Mouse (Mus musculus) heart, adult 8-10 months (tissue): ENCODE data around the gene Gabrr3. TPM values are rescaled to one million over a fixed set of nuclear protein-coding genes. Genes with fewer than 3 reads are reported as not detected.

ENCODE experiments used
- DNase-seq: peaks from one replicate; pipeline ENCODE4 v3.0.0; 2022; ENCODE audit warnings: low spot score
- total RNA-seq, 4 experiments: library from RNA; stranded (reverse); gene quantifications; 2 replicates each; pipeline ENCODE4 v1.2.4; 2022

Gene Gabrr3
- total RNA-seq, 4 experiments from 2014 or later, result 0.12 to 0.13 TPM; not detected in 2

DNA sequence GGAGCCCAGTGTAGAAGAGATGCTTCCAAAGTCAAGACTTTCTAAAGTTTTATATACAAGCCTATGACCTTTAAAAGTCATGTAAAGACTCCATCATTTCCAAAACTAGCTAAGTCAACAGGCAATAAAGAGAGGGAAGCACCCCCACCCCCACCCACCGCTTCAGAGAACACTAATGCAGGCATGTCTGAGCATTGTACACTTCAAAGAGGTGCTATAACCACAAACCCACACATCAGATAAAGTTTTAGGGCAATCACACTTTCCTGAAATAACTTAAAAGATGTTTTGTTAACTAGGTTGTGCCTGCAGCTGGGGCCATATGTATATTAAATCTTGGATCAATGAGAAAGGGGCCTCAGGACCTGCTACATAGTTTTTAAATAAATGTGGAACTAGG is 62.7 kb downstream of the Gabrr3 start:
- no peak for DNase-seq

DNA sequence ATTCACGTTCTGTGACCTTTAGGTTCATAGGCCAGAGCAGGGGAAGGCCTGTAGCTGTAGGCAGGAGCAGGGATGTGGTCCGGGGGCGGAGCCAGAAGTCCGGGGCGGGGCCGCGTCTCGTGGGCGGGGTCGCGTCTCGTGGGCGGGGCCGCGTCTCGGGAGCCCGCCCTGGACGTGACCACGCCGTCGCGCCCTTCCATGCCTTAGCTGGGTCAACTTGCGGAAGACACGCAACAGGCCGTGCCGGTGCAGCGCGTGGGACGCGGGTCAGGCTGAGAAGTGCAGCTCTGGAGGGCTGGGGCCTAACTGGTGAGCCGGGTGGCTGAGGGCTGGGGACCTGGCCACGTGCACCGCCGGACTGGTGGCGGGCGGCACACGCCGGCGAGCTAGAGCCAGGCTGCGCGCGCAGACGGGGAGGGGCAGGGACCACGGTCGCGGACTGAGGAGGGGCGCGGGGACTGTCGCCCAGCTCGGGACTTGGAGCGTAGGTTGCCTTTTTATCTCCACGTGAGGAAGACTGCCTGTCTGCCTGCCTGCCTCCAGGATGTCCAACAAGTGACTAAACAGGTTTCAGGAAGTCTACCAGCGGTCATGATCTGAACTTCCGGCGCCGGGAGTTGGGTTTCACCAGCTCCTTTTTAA is 64.6 kb downstream of the Gabrr3 start, which contains the start of gene Riox2:
Gene Riox2 (plus strand): TSS at position 139 of the 642 bp plus-strand sequence.
- DNase-seq, result peak; percentile 76

DNA sequence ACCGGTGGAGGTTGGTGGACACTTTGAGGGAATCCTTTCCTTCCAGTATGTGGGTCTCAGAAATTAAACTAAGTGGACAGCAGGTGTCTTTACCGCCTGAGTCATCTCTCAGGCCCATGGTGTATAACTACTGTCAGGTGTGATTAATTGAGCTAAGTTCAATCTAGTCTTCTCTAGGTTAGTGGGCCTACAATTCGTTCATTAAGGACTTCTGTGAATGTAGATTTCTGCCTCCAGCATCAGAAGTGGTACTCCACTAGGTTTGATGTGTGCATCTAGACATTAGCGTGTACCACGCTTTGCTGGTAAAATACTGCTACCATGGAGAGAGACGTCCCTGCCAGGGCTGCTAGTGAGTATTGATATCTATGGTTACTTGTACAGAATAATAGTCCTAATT is 65.4 kb downstream of the Gabrr3 start:
- no peak for DNase-seq

DNA sequence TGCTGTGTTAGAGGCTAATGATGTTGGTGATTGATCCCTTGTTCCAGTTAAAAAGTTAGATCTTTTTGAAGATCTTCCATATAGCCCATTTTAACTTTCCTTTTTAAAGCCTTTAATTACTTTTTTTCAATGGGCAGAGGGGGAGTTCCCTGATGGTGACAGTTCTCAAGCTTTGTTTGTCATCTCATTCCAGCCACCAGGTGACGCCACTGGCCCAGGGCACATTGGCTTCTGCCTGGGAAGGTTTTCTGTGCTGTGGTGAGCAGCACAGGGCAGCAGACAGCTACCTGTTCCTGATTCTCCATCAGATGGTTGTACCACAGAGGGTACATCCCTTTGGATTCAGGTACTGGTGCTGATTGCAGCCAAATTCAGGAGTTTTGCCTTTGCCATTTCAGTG is 67.7 kb downstream of the Gabrr3 start:
- DNase-seq, result peak; percentile 53

DNA sequence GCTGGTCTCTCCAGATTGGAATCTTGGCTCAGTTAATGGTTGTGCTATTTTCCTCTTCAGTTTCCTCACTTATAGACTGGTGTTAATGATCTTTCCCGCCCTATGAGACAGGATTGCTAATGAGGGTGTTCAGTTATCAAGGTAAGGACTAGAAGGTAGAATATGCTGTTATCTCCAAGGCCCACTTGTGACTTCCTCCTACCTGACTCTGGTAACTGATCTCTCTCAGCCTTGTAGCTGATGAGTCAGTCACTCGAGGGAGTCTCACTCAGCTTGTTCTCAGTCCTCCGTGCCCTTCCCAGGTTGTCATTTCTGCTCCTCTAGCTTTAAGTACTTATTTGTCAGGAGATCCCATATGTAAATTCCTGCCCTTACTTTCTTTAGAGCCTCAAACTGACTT is 70.8 kb downstream of the Gabrr3 start:
- no peak for DNase-seq

DNA sequence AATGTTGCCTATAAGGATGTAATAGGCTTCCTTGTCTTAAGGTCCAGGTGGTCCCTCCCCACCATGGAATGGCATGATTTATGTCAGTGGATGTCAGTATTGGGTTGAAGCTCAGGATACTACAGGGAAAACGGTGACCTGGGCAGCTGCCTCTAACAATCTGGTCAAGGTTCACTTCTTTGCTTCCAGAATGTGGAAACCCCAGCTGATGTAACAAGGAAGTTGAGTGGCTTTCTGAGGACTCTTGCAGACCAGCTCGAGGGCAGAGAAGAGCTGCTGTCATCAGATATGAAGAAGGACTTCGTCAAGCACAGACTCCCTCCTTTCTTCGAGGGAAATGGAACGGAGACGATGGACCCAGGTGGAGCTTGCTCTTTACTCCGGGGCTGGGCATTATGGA is 80.1 kb downstream of the Gabrr3 start:
- DNase-seq, result no peak

DNA sequence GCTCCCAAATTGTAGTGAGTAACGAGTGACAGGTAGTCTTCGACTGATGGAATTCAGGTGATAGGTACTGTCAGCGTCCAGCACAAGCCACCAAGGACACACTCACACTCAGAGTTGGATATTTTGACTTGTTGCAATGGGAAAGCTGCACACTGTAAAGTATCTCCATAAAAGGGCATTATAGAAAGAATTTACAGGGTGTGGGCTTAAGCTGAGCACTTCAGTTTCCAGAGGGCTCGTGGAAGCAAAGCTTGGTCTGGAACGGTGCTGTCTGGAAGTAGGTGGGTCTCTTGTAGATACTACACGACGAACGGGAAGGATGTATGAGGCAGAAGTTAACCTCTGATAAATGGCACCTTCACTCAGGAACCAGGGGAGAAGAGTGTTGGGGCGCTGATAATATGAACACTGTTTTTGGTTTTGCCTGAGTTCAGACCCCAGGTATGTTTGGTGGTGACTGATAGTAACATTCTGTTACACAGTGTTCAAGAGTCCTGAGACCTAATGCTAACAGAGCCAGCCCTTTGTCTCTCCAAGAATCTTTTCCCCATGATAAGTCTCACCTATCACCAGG is 80.9 kb downstream of the Gabrr3 start:
- DNase-seq, result no peak

DNA sequence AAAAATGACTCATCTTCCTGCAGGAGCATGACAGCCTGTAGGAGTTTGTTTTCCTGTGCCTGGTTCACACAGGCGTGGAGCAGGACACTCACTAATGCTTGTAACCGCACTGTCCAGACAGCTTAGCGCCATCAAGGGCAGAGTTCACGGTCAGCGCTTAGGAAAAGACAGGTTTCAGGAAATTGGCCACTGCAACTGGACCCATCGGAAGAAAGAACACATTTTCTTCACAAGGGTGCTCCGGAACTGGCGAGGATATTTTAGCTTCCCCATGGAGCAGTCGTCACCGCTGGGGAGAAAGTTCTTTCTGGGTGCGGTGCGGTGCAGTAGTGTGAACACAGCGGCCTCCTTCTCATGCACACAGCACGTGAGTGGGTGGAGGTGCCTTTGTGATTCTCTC is 86.1 kb downstream of the Gabrr3 start:
- no peak for DNase-seq

DNA sequence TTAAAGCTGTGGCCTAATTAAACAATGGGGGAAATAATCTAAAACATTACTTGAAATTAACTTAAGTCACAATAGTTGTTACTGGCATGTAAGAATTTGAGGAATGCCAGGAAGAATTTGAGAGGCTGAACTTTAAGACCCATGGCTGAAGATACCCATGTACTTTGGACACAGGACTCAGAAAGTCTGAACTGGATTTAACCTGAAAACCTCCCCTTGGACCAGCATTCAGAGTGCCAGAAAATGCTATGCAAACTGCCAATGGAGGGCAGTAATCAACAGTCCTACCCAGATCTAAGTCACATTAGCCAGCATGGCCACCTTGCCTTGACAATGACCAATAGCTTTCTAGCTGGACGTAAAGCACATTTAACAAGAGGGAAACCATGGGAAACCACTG is 90.8 kb downstream of the Gabrr3 start:
- DNase-seq, result no peak

DNA sequence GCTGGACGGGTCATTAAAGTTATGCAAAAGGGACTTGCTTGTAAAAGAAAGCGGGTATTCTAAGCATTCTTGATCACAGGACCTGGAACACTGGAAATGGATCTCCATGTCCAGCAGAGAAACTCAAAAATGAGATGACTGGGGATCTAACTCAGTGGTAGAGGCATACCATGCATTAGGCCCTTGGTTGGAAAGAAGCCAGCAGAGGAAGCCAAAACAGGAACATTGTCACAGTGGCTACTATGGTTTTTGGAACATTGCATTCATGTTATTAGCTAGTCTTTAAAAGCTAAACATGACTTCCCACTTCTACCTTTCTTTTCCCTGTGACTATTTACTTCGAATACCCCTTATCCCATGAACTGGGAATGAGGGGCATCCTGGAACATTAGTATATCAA is 92.0 kb downstream of the Gabrr3 start:
- DNase-seq, result no peak

DNA sequence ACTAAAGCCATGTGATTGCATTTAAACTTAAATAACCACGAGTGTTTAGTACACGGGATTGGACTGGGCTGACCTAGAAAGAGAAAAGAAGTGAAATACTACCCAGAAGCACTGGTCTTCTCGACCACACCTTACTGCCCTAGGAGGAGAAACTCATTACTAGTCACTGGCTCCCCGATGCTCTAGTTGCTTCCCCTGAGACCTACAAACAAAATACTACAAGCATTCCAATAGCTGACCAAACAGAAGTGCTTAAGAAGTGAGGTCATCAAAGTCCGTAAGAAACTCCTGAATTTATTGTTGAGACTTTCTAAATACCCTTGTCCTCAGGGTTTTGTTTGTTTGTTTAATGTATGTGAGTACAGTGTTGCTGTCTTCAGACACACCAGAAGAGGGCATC is 102.7 kb downstream of the Gabrr3 start:
- no peak for DNase-seq

Other genes starting within 250 kb of the Gabrr3 start
- not detected for gene Olfr196, start 236.9 kb upstream of the Gabrr3 start, total RNA-seq
- gene Olfr198, start 203.8 kb upstream of the Gabrr3 start, total RNA-seq, result not detected
- gene Olfr199, start 187.6 kb upstream of the Gabrr3 start, total RNA-seq, result not detected
- not detected for gene Olfr201, start 134.7 kb upstream of the Gabrr3 start, total RNA-seq
- not detected for gene Olfr202, start 120.5 kb upstream of the Gabrr3 start, total RNA-seq
- not detected for gene Olfr203, start 108.5 kb upstream of the Gabrr3 start, total RNA-seq
- gene Olfr204, start 89.1 kb upstream of the Gabrr3 start, total RNA-seq, result not detected
- not detected for gene Olfr205, start 76.2 kb upstream of the Gabrr3 start, total RNA-seq
- not detected for gene Olfr206, start 58.1 kb upstream of the Gabrr3 start, total RNA-seq
- gene Olfr209, start 43.3 kb upstream of the Gabrr3 start, total RNA-seq, result not detected
- gene Riox2, start 64.4 kb downstream of the Gabrr3 start, total RNA-seq, result 10 to 100 TPM; 14.8 to 19.4 (median 17.3) TPM
- gene Crybg3, start 193.6 kb downstream of the Gabrr3 start, total RNA-seq, result 10 to 100 TPM; 71.6 to 83.9 (median 77.2) TPM
- 1 to 10 TPM; 4.1 to 5.5 (median 4.8) TPM for gene Arl6, start 232.1 kb downstream of the Gabrr3 start, total RNA-seq